Mouse (Mus musculus) lung, postnatal 25 days (tissue): Measurements from ENCODE around the gene Mag.

Source experiments
- DNase-seq: peaks from one replicate; pipeline ENCODE4 v3.0.0; 2022; ENCODE audit warnings: low spot score

Mag gene

GRCm38 (mm10) chr7:30873083-30873482 is 41.6 kb downstream of the Mag start:
- DNase-seq = peak; percentile 76

GRCm38 (mm10) chr7:30863386-30863785 is 51.3 kb downstream of the Mag start:
- no peak for DNase-seq

- no peak for DNase-seq
These were observed 53.2 kb downstream of the Mag start, which contains the start of gene Ffar1 for GRCm38 (mm10) chr7:30861464-30861863. Gene Ffar1 (minus strand): TSS chr7:30861564.

DNA sequence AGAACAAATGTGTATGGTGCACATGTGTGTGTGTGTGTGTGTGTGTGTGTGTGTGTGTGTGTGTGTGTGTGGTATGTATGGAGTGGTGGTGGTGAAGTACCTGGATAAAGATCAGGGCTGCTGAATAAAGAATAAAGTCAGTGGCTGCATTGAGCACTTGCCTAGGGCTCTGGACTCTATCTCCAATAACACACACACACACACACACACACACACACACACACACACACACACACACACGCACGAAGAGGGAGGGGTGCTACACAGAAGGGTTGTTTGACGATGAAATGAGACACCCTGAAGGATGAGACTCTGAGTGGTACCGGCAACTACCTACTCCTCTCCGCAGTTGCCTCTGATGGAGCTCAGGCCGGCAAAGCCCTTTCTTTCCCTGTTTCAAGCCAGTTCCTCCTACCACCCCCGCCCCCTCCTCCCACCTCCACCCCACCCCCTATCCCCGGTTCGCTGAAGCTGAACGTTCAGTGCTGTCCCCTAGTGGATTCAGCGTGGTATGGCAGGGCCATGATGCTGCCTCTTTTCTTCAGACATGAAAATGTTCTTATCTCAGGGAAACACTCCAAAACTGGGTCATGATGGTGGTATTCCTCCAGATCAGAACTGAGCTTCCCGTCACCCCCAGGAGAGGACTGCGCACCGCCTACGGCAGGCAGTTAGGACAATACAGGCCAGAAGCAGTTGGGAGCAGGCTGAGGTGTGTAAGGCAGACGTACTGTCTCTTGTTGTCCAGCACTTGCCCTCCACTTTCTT is 54.9 kb downstream of the Mag start:
- DNase-seq = peak; percentile 39

GRCm38 (mm10) chr7:30859290-30859634 is 55.4 kb downstream of the Mag start:
- DNase-seq = peak; percentile 78

DNA sequence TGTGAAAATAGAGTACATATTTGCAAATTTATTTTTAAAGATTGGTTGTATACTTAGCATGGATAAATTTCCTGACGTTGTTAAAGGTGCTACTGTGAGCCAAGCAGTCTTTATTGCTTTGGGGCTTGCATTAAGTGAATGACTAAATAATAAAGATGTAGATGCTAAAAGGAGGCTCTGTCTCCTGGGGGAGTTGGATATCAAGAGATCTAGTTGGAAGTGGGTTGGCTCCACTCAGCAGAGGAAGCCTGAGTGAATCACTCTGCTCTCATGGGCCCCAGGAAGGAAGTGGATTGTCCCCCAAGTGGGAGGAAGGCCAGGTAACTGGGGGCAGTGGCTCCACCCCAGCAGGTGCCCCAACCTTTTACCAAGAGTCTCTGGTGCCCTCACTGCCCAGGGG is 56.9 kb downstream of the Mag start:
- no peak for DNase-seq

DNA sequence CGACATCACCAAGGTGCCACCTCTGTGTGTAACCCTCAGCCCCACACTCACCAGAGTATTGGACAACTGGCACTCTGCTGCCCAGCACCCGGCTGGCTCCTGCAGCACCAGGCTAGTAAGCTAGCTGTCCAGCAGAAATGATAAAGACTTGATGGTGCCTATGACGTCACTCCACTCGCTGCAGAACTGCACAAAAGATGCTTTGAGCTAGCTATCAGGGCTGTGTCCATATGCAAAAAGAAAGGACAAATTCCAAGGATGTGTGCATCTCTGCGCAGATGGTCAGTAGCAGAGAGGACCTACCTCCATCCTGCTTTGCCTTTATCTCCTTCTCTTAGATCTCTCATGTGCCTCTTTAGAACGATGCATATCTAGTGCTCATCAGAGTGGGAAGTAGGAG is 58.6 kb downstream of the Mag start, which contains the start of gene Ffar3:
Gene Ffar3, minus strand, starts transcription at position 101 of the 400 bp plus-strand sequence.
- DNase-seq = no peak

DNA sequence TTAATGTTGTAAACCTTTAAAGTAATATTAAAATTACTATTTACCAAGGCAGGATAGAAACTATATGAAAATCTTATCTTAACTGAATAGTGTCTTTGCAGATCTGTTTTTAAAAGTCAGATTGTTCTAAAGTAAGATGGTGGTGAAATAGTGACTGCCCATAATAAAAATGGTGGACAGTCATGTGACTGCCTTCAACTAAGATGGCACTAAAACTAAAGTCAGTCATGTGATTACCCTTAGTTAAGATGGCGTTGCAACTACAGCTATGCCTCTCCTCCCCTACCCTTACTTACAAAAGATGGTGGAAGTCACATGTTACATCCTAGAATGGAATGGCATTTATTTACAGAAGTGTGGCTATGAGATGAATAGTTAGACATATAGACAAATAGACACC is 63.3 kb downstream of the Mag start:
- no peak for DNase-seq
